Mouse (Mus musculus) ovary, postnatal 14 days (tissue): ENCODE data around the gene Smco1.
A peak's percentile ranks its signal among the peaks of the same experiment; 100 is the strongest.
"Not testable (repeated sequence)": the region's sequence is repeated elsewhere in the genome, so short reads cannot be mapped to it uniquely, and the experiment has no call there.

Experiments used
- DNase-seq: peaks from one replicate; pipeline ENCODE4 v3.0.0; 2022; ENCODE audit warnings: low spot score

Smco1 gene

GRCm38 (mm10) chr16:32271291-32271690, at the start of gene Smco1:
Gene Smco1 (plus strand): TSS chr16:32271468.
- DNase-seq, result no peak

GRCm38 (mm10) chr16:32221803-32222202, 49.5 kb upstream of the Smco1 start:
- DNase-seq, result no peak

GRCm38 (mm10) chr16:32222399-32222798, 48.9 kb upstream of the Smco1 start:
- DNase-seq, result no peak

- DNase-seq, result not testable (repeated sequence)
These were observed 39.2 kb upstream of the Smco1 start for GRCm38 (mm10) chr16:32232050-32232449.

- no peak for DNase-seq
These were observed 33.2 kb upstream of the Smco1 start for GRCm38 (mm10) chr16:32237930-32238680.

GRCm38 (mm10) chr16:32239428-32240312, 31.6 kb upstream of the Smco1 start:
- DNase-seq, result no peak

- no peak for DNase-seq
These were observed 27.4 kb upstream of the Smco1 start for GRCm38 (mm10) chr16:32243901-32244300.

GRCm38 (mm10) chr16:32246351-32246791, 24.9 kb upstream of the Smco1 start:
- peak; percentile 19 for DNase-seq

GRCm38 (mm10) chr16:32246952-32247370, 24.3 kb upstream of the Smco1 start, which contains the start of the genes Fbxo45 and Wdr53:
Gene Fbxo45 (minus strand): TSS chr16:32247158.
Gene Wdr53 (plus strand): TSS chr16:32247227.
- DNase-seq, result peak; percentile 93

- not testable (repeated sequence) for DNase-seq
These were observed 7.0 kb upstream of the Smco1 start for GRCm38 (mm10) chr16:32264225-32264624.

- no peak for DNase-seq
These were observed 2.1 kb downstream of the Smco1 start for GRCm38 (mm10) chr16:32273338-32273737.

GRCm38 (mm10) chr16:32275041-32275440, 3.8 kb downstream of the Smco1 start:
- no peak for DNase-seq

- DNase-seq, result no peak
These were observed 4.6 kb downstream of the Smco1 start for GRCm38 (mm10) chr16:32275830-32276229.

GRCm38 (mm10) chr16:32277308-32278256, 6.3 kb downstream of the Smco1 start, which contains the start of gene Rnf168:
Gene Rnf168 (plus strand): TSS chr16:32277459.
- peak; percentile 76 for DNase-seq

- no peak for DNase-seq
These were observed 7.1 kb downstream of the Smco1 start for GRCm38 (mm10) chr16:32278396-32278795.

- no peak for DNase-seq
These were observed 8.9 kb downstream of the Smco1 start for GRCm38 (mm10) chr16:32280211-32280610.

GRCm38 (mm10) chr16:32282608-32283007, 11.3 kb downstream of the Smco1 start:
- DNase-seq, result no peak

GRCm38 (mm10) chr16:32291821-32292220, 20.6 kb downstream of the Smco1 start:
- no peak for DNase-seq

- not testable (repeated sequence) for DNase-seq
These were observed 28.3 kb downstream of the Smco1 start for GRCm38 (mm10) chr16:32299617-32300016.

- DNase-seq, result no peak
These were observed 31.8 kb downstream of the Smco1 start for GRCm38 (mm10) chr16:32303046-32303445.

GRCm38 (mm10) chr16:32303886-32304285, 32.6 kb downstream of the Smco1 start:
- DNase-seq, result no peak
